ENCODE assay signal across 35 mouse cellular contexts in genomic region chr3:83003068-83003467, GRCm38 (mm10). TPM values are rescaled to one million over a fixed set of nuclear protein-coding genes. Genes with fewer than 3 reads are reported as not detected.
"Had no signal": no experiment of that assay in that cellular context is flagged by ENCODE, and none has a peak within 500 bp of the region (broad histone marks: within the 10 kb centered on the region; RNA-seq: fewer than 3 reads in every experiment).

No protein-coding gene starts in this region.

- H3K36me3 ChIP-seq: forebrain, embryonic 15.5 days; heart, embryonic 10.5 days; heart, embryonic 12.5 days; kidney, embryonic 15.5 days; limb, embryonic 10.5 days; limb, embryonic 12.5 days had no signal

- ATAC-seq: forebrain, embryonic 15.5 days; forebrain, postnatal 0 days; hindbrain, embryonic 16.5 days; intestine, embryonic 16.5 days had no signal

- H3K9ac ChIP-seq: forebrain, embryonic 15.5 days; forebrain, postnatal 0 days; heart, embryonic 12.5 days; hindbrain, embryonic 14.5 days; kidney, embryonic 15.5 days; limb, embryonic 12.5 days; liver, embryonic 14.5 days had no signal

- H3K27ac ChIP-seq: forebrain, embryonic 15.5 days; heart, embryonic 10.5 days; hindbrain, embryonic 14.5 days; kidney, embryonic 15.5 days; kidney, postnatal 0 days; left cerebral cortex, adult 2 months; limb, embryonic 10.5 days; limb, embryonic 12.5 days; liver, embryonic 14.5 days had no signal

- H3K9me3 ChIP-seq: forebrain, embryonic 15.5 days; heart, embryonic 10.5 days; heart, embryonic 12.5 days; kidney, embryonic 15.5 days; limb, embryonic 10.5 days; limb, embryonic 12.5 days had no signal

- H3K4me2 ChIP-seq: forebrain, embryonic 15.5 days; heart, embryonic 12.5 days; hindbrain, embryonic 14.5 days; kidney, embryonic 15.5 days; limb, embryonic 12.5 days had no signal

- H3K27me3 ChIP-seq: forebrain, embryonic 15.5 days; heart, embryonic 12.5 days; kidney, embryonic 15.5 days; limb, embryonic 12.5 days had no signal

- H3K4me3 ChIP-seq: forebrain, embryonic 15.5 days; heart, embryonic 10.5 days; heart, embryonic 12.5 days; kidney, embryonic 15.5 days; left cerebral cortex, adult 2 months; limb, embryonic 10.5 days; limb, embryonic 12.5 days had no signal

- DNase-seq: forebrain, postnatal 0 days; gastrocnemius, postnatal 14 days; gastrocnemius, postnatal 36 days; heart, adult 18-20 months; heart, postnatal 10 days; heart, postnatal 36 days; kidney, adult 11 months; kidney, adult 2 months; kidney, adult 9 months; kidney, postnatal 14 days; kidney, postnatal 36 days; layer of hippocampus, adult 9-11 months had no signal

- H3K4me1 ChIP-seq: heart, embryonic 10.5 days; heart, embryonic 12.5 days; kidney, embryonic 15.5 days had no signal

RNA-seq across cellular contexts. Expression of gene Fgg, which starts 4.5 kb away (rescaled TPM):
- total RNA-seq: gastrocnemius, postnatal 14 days; heart, adult 18-20 months; heart, postnatal 10 days; heart, postnatal 36 days; hematopoietic stem cell, adult 5-6 weeks; layer of hippocampus, adult 8-10 months; layer of hippocampus, postnatal 25 days; left cerebral cortex, adult 2 months; left cerebral cortex, postnatal 14 days; left cerebral cortex, postnatal 36 days had no signal
- polyA plus RNA-seq: forebrain, embryonic 15.5 days; forebrain, postnatal 0 days; heart, embryonic 14.5 days; hindbrain, embryonic 11.5 days; hindbrain, embryonic 14.5 days; hindbrain, embryonic 16.5 days; intestine, embryonic 14.5 days; large intestine, adult 2 months; limb, embryonic 12.5 days had no signal

RNA-seq across cellular contexts. Expression of gene Fga, which starts 22.8 kb away (rescaled TPM):
- total RNA-seq: forebrain, postnatal 0 days; gastrocnemius, postnatal 14 days; heart, adult 18-20 months; heart, adult 8-10 months; heart, postnatal 36 days; hematopoietic stem cell, adult 5-6 weeks; layer of hippocampus, adult 18-20 months; layer of hippocampus, adult 8-10 months; left cerebral cortex, adult 2 months; left cerebral cortex, postnatal 14 days; left cerebral cortex, postnatal 36 days had no signal
- polyA plus RNA-seq: forebrain, embryonic 15.5 days; heart, embryonic 14.5 days; hindbrain, embryonic 11.5 days; hindbrain, embryonic 14.5 days; hindbrain, embryonic 16.5 days; limb, embryonic 10.5 days had no signal

RNA-seq across cellular contexts. Expression of gene Fgb, which starts 46.6 kb away (rescaled TPM):
- total RNA-seq: forebrain, postnatal 0 days; gastrocnemius, postnatal 14 days; heart, adult 18-20 months; heart, adult 8-10 months; heart, postnatal 36 days; hematopoietic stem cell, adult 5-6 weeks; layer of hippocampus, adult 18-20 months; layer of hippocampus, adult 8-10 months; layer of hippocampus, postnatal 25 days; left cerebral cortex, adult 2 months; left cerebral cortex, postnatal 14 days; left cerebral cortex, postnatal 36 days had no signal
- polyA plus RNA-seq: forebrain, embryonic 15.5 days; forebrain, postnatal 0 days; hindbrain, embryonic 11.5 days; hindbrain, embryonic 14.5 days; hindbrain, embryonic 16.5 days; limb, embryonic 10.5 days had no signal
